Comparison of ENCODE assay signal across 7 mouse cellular contexts in the genomic region with DNA sequence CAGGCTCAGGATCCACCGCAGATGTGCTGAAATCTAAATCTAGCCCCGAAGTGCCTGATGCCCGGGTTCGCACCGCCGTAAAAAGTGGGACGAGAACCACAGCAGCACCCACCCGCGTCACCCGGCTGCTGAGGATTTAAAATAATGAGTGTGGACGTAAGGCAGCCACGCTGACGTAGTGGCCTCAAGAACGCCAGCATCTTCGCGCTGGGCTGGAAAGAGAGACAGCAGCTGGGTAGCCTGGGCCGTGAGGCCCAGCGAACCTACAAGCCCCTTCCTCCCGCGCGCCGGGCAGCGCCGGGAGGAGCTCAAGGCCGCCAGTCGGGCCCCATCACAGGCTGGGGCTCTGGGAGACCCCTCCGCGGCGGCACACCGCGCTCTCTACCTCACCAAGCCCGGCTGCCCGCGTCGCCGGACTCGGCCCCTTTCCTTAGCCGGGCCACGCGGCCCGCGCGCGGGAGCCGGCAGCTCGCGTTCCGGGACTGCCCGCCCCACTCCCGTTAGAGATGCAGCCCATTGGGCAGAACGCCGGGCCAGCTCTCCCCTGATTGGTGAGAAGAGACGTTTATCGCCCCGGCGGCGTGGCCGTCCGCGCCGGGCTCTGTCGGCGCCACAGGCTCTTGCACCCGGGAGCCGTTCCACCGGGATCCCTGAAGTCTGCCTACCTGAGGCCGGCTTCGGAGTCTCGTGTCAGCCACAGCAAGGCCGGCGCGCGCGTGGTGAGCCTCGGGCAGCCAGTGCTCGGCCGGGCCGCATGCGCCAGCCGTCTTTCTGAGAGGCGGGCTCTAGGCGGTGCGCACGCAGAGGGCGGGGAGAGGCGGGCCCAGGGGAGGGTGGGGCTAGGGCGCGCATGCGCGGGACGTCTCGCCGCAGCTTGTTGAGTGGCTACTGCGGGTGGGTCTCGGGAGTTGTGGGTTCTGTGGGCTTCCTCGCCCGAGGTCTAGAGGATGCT. TPM values are rescaled to one million over a fixed set of nuclear protein-coding genes. Genes with fewer than 3 reads are reported as not detected.
DNase-seq lines count a peak whose midpoint lies in the region; ATAC-seq and TF ChIP-seq lines count a peak whose summit lies in the region.

A gene (minus strand): TSS at position 791 of the 952 bp plus-strand sequence.

- DNase-seq in adrenal gland, adult 8-10 months: peak; percentile 89
- peak; percentile 99 for DNase-seq in embryo, embryonic 9.5 days (ENCODE audit: extremely low spot score)
- DNase-seq in gonadal fat pad, adult 2 months (ENCODE audit: low read depth): no peak
- peak; percentile 98 for DNase-seq in left cerebral cortex, postnatal 4 days

- ATAC-seq in intestine, postnatal 0 days: peak; percentile 97
- ATAC-seq in midbrain, embryonic 12.5 days (ENCODE audit: low FRiP score, low read depth): peak; percentile 97

- intact Hi-C loops in left cerebral cortex, postnatal 4 days (cut with DNase I): no loop called here

- H3K9me3 ChIP-seq in intestine, postnatal 0 days (ENCODE audit: control insufficient read depth): no peaks in the 10 kb centered on the region
- H3K9me3 ChIP-seq in midbrain, embryonic 12.5 days: no peaks in the 10 kb centered on the region

- H3K4me1 ChIP-seq in intestine, postnatal 0 days (replicated peaks; ENCODE audit: control insufficient read depth, insufficient read depth, low read length): peaks cover 13% of the 10 kb centered on the region; the same call in 1 of the 2 replicates
- peaks cover 24% of the 10 kb centered on the region for H3K4me1 ChIP-seq in midbrain, embryonic 12.5 days
- peaks cover 14% of the 10 kb centered on the region; the same call in 1 of the 2 replicates for H3K4me1 ChIP-seq in small intestine, adult 2 months (ENCODE audit: control insufficient read depth, insufficient read depth, insufficient read length, low read length)

- peak within 1 kb of the TSS; percentile 89 for H3K4me2 ChIP-seq in intestine, postnatal 0 days (replicated peaks; ENCODE audit: low read depth)
- H3K4me2 ChIP-seq in midbrain, embryonic 12.5 days (replicated peaks): peak within 1 kb of the TSS; percentile 77

- no peak for TF ChIP-seq CTCF in intestine, postnatal 0 days (IDR thresholded peaks at IDR 0.05; ENCODE audit: low read depth)
- no peak for TF ChIP-seq CTCF in small intestine, adult 2 months (IDR thresholded peaks at IDR 0.05; ENCODE audit: extremely low read depth, insufficient read length, insufficient replicate concordance, low read depth, low read length)

- no peaks in the 10 kb centered on the region for H3K27me3 ChIP-seq in intestine, postnatal 0 days (replicated peaks; ENCODE audit: control insufficient read depth, insufficient read depth, low read length)
- peaks cover 4% of the 10 kb centered on the region; the same call in 1 of the 2 replicates for H3K27me3 ChIP-seq in midbrain, embryonic 12.5 days
- no peaks in the 10 kb centered on the region for H3K27me3 ChIP-seq in small intestine, adult 2 months (ENCODE audit: control insufficient read depth, insufficient read depth, low read length)

- H3K4me3 ChIP-seq in intestine, postnatal 0 days (ENCODE audit: low read depth, low read length): peak within 1 kb of the TSS; percentile 54
- H3K4me3 ChIP-seq in midbrain, embryonic 12.5 days: peak within 1 kb of the TSS; percentile 61
- H3K4me3 ChIP-seq in small intestine, adult 2 months (ENCODE audit: low read depth, low read length): peak within 1 kb of the TSS; percentile 82

- H3K36me3 ChIP-seq in intestine, postnatal 0 days (ENCODE audit: control insufficient read depth, insufficient read depth): 0 out of 2 replicates have a peak, but pooled peaks cover 6% of the 10 kb centered on the region
- H3K36me3 ChIP-seq in midbrain, embryonic 12.5 days: peaks cover 6% of the 10 kb centered on the region
- peaks cover 2% of the 10 kb centered on the region; the same call in 1 of the 2 replicates for H3K36me3 ChIP-seq in small intestine, adult 2 months (ENCODE audit: control insufficient read depth, insufficient read depth, low read length)

- peak within 1 kb of the TSS; percentile 88 for H3K27ac ChIP-seq in intestine, postnatal 0 days (ENCODE audit: low read depth, low read length)
- peak within 1 kb of the TSS; percentile 88 for H3K27ac ChIP-seq in midbrain, embryonic 12.5 days (replicated peaks)
- peak within 1 kb of the TSS; percentile 63 for H3K27ac ChIP-seq in small intestine, adult 2 months (ENCODE audit: insufficient read depth, low read depth, low read length)

- peak; percentile 76 for TF ChIP-seq POLR2A in small intestine, adult 2 months (IDR thresholded peaks at IDR 0.05; ENCODE audit: low read depth, low read length)

- WGBS in intestine, postnatal 0 days: under 1% methylated on average over 91 of the region's 97 CpGs
- under 1% methylated on average over 87 of the region's 97 CpGs for WGBS in midbrain, embryonic 12.5 days
- WGBS in small intestine, adult 2 months: under 1% methylated on average over 97 of the region's 97 CpGs

- H3K9ac ChIP-seq in intestine, postnatal 0 days (ENCODE audit: low read depth, low read length): peak within 1 kb of the TSS; percentile 67
- H3K9ac ChIP-seq in midbrain, embryonic 12.5 days (replicated peaks): peak within 1 kb of the TSS; percentile 83

RNA-seq across cellular contexts. Expression of the gene that starts here (rescaled TPM):
- 10 to 100 TPM; 36.8 to 41.7 (median 39.2) TPM for total RNA-seq in adrenal gland, adult 8-10 months (2022)
- 10.8 and 11.2 TPM in 2 replicates for polyA plus RNA-seq in gonadal fat pad, adult 2 months (2012; rRNA removed)
- 23.4 and 23.7 TPM in 2 replicates for polyA plus RNA-seq in intestine, postnatal 0 days (2015; fragmentation: Nextera tagmentation; extraction: Ambion mirVana)
- 10 to 100 TPM; 72.0 to 72.1 TPM for total RNA-seq in left cerebral cortex, postnatal 4 days (2021)
- 102 and 106 TPM in 2 replicates for polyA plus RNA-seq in midbrain, embryonic 12.5 days (2016; fragmentation: Nextera tagmentation; extraction: Ambion mirVana)
- 1.5 and 1.9 TPM in 2 replicates for polyA plus RNA-seq in small intestine, adult 2 months (2012; rRNA removed)
